Mouse (Mus musculus): ENCODE data around the gene Rnaset2a.
"Not testable (repeated sequence)": the region's sequence is repeated elsewhere in the genome, so short reads cannot be mapped to it uniquely, and the experiment has no call there.

- TF ChIP-seq CTCF, POLR2A (IDR thresholded peaks at IDR 0.05; ENCODE audit: insufficient read depth, low read depth, low read length): not testable (repeated sequence)
Observed at GRCm38 (mm10) chr17:8165608-8165945, 17.7 kb upstream of the Rnaset2a start.

All from olfactory bulb, adult 2 months (tissue).